Mouse (Mus musculus) cortical plate, adult 2 months (tissue): Measurements from ENCODE around the gene Efna5.

ENCODE experiments used
- CTCF ChIP-seq: fragments of 200-500 bp; IDR thresholded peaks from 2 replicates; pipeline ENCODE4 v1.5.1; 2011; ENCODE audit warnings: mild to moderate bottlenecking, control low read depth, low read length; ENCODE audit not compliant: insufficient read depth; ENCODE audit errors: extremely low read depth
- POLR2A ChIP-seq: fragments of 200-500 bp; IDR thresholded peaks from 2 replicates; pipeline ENCODE4 v1.6.1; 2011; ENCODE audit warnings: mild to moderate bottlenecking, low read length, control low read depth; ENCODE audit not compliant: insufficient read depth; ENCODE audit errors: extremely low read depth

DNA sequence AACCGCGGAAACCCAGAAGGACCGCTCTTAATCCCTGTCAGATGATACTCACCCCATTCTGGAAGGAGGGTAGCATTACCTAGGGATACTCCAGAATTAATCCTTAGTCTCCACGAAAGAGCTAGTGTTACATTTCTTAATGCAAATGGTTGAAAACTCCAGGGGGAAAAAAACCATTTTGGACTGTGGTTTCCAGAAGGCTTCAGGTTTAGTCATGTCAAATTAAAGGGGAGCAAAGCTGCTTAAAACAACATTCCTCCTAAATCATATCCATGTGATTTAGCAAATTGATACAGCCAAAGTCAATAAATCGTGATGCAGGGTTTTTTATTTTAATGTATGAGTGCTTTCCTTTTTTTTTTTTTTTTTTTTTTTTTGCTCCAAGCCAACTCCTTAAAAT lies 35.5 kb downstream of the Efna5 start:
- TF ChIP-seq POLR2A: no peak
- no peak for TF ChIP-seq CTCF
